Mouse (Mus musculus): ENCODE data around the gene Itga11.

- TF ChIP-seq POLR2A (IDR thresholded peaks at IDR 0.05; ENCODE audit: borderline replicate concordance, extremely low read depth, low read depth, low read length) (no peak), CTCF (IDR thresholded peaks at IDR 0.05; ENCODE audit: insufficient read depth, low read length) (no peak)
These were observed 30.9 kb upstream of the Itga11 start for GRCm38 (mm10) chr9:62646721-62647183.
